Mouse (Mus musculus) lung, embryonic 14.5 days (tissue): ENCODE measurements around the gene Tmem110. TPM values are rescaled to one million over a fixed set of nuclear protein-coding genes. Genes with fewer than 3 reads are reported as not detected.

Experiments used
- ATAC-seq: fragments of 200-750 bp; cut with Nextera tagmentation; 2 replicates; pipeline ENCODE4 v1.8.0; 2017; ENCODE audit warnings: mild to moderate bottlenecking, moderate TSS enrichment, moderate library complexity; ENCODE audit not compliant: insufficient read depth
- DNase-seq: peaks from one replicate; pipeline ENCODE4 v3.0.0-alpha.2; 2015
- H3K27ac ChIP-seq: fragments of 300-500 bp; sonication (generic); 2 replicates; pipeline ENCODE4 v1.5.1; 2014; ENCODE audit warnings: low read depth, mild to moderate bottlenecking, moderate library complexity
- H3K27me3 ChIP-seq: fragments of 300-500 bp; sonication (generic); 2 replicates; pipeline ENCODE4 v1.6.1; 2014; ENCODE audit warnings: low read length, control low read depth; ENCODE audit not compliant: insufficient read depth
- H3K36me3 ChIP-seq: fragments of 300-500 bp; sonication (generic); 2 replicates; pipeline ENCODE4 v1.6.1; 2014; ENCODE audit warnings: control low read depth; ENCODE audit not compliant: insufficient read depth
- H3K4me1 ChIP-seq: fragments of 300-500 bp; sonication (generic); 2 replicates; pipeline ENCODE4 v1.6.1; 2014; ENCODE audit warnings: antibody characterized with exemption, control low read depth; ENCODE audit not compliant: insufficient read depth
- H3K4me2 ChIP-seq: fragments of 300-500 bp; sonication (generic); 2 replicates; pipeline ENCODE4 v1.6.1; 2014; ENCODE audit warnings: mild to moderate bottlenecking
- H3K4me3 ChIP-seq: fragments of 300-500 bp; sonication (generic); 2 replicates; pipeline ENCODE4 v1.5.1; 2014; ENCODE audit warnings: low read depth, low read length
- H3K9ac ChIP-seq: fragments of 300-500 bp; sonication (generic); 2 replicates; pipeline ENCODE4 v1.6.1; 2014
- H3K9me3 ChIP-seq: fragments of 300-500 bp; sonication (generic); 2 replicates; pipeline ENCODE4 v1.6.1; 2016; ENCODE audit warnings: low read depth, low read length, control low read depth
- CTCF ChIP-seq: IDR thresholded peaks from 2 replicates; pipeline ENCODE4 v1.5.1; 2016; ENCODE audit warnings: antibody characterized with exemption, low read depth
- WGBS: fragments of 180-500 bp; shearing (Covaris S2); extraction: QIAGEN DNeasy Blood & Tissue Kit; methylation state at CpG from one replicate; pipeline ENCODE4 v1.1.7; 2014; 5-methylcytosine and 5-hydroxymethylcytosine counted together
- polyA plus RNA-seq: library from polyadenylated mRNA; unstranded; fragments of >200 nt; fragmentation: Nextera tagmentation; extraction: Ambion mirVana; gene quantifications from 2 replicates; pipeline ENCODE4 v1.2.1, GENCODE M21; 2014

Tmem110 gene
- polyA plus RNA-seq, 1 experiment from 2014 or later: 33.7 TPM

DNA sequence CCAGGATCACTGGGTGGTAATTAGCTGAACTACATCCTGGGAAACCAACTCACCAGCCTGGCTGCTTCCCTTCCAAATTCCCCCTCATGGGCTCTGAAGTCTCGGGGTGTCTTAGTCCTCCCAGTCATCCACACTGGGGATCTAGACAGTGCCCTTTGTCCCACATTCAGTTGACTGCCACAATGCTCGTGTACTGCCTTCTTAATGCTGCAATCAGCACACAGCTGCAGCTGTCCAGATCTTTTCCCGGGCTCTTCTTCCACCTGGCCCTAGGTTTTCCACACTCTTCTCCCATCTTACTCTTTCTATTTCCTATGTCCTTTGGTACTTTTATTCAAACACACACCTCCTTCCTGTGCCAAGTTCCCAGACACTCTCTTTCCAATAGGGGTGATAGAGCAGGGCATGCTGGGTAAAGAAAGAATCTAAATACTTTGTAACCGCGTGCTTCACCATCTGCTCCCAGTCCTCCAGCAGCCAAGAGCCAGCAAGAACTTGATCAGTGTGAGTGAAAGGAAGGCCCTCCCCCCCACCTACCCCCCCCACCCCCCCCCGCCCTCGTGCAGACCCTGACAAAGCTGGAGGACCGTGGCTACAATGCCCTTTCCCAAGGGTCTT lies 96.8 kb downstream of the Tmem110 start:
- ATAC-seq (peak; percentile 68; the same call in 1 of the 2 replicates), DNase-seq (no peak)
- Histone ChIP-seq H3K4me2 (no peak overlapping the region), H3K4me1 (peaks cover 4% of the 10 kb centered on the region; the same call in 1 of the 2 replicates), H3K36me3 (no peaks in the 10 kb centered on the region), H3K4me3 (no peak overlapping the region), H3K27me3 (no peaks in the 10 kb centered on the region), H3K9me3 (no peaks in the 10 kb centered on the region), H3K9ac (no peak overlapping the region), H3K27ac (0 out of 2 replicates have a peak overlapping the region, but pooled peaks have one; percentile 33)
- WGBS: 38% methylated on average over 8 of the region's 8 CpGs
- no peak for TF ChIP-seq CTCF

DNA sequence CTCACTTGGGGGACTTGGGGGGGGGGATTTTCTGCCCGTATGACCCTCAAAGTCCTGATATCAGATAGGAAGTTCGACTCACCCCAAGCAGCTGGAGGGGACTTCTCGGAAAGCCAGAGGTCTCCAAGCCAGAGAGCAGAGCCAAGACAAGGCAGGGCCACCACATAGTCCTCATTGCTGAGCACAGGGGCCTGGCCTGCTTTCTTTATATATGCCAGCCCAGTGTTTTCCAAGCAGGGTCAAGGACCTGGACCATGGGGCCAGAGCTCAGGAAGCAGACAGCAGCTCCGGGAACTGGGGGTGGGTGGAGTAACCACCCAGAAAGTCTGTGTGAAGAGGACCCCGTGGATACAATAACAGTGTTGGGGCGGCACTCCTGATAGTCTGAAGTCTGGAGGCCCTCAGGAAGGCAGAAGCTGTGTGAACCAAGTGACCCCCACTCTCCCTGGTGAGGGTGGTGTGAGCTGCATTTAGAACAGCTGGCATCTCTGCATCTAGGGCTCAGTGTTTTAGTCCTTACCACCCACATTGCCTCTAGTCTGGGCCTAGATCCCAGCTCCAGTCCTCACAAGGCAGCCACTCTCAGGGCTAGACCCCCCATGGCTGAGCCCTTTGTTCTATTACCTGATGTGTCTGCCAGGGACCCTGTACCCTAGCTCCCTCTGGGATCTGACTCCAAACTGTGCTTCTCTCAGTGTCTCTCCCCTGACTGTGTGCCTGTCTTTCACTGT lies 98.2 kb downstream of the Tmem110 start, which contains the start of gene Itih3:
Gene Itih3, minus strand, starts transcription at position 386 of the 731 bp plus-strand sequence.
- ATAC-seq: peak; percentile 33; the same call in 1 of the 2 replicates
- H3K9ac ChIP-seq: no peak within 1 kb of the TSS

DNA sequence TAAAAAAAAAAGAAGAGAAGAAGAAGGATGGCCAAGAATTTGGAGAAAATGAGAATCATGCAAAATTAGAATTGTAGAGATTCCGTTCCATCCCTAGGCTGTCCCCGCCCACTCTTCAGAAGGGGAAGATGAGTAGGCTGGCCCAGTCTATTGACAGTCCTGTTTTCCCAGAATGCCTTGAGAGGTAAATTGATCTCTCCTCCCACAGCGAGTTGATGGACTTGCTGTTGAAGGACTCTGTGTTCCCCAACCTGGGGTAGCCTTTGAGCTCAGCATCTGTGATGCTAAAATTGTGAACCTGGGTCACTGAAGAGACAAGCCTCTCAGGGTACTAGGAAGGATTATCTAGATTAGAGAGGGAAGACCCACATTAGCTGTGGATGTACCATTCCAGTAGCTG lies 100.1 kb downstream of the Tmem110 start:
- H3K36me3 ChIP-seq: no peaks in the 10 kb centered on the region
- H3K9me3 ChIP-seq: no peaks in the 10 kb centered on the region
- ATAC-seq (no peak), DNase-seq (no peak)
- peaks cover 4% of the 10 kb centered on the region; the same call in 1 of the 2 replicates for H3K4me1 ChIP-seq
- H3K4me2 ChIP-seq: no peak overlapping the region
- no peak overlapping the region for H3K9ac ChIP-seq
- no peaks in the 10 kb centered on the region for H3K27me3 ChIP-seq
- WGBS: 89% methylated on average over 3 of the region's 3 CpGs
- H3K4me3 ChIP-seq: no peak overlapping the region
- H3K27ac ChIP-seq: no peak overlapping the region
- no peak for TF ChIP-seq CTCF

More for the DNA sequence above, 98.2 kb downstream of the Tmem110 start, which contains the start of gene Itih3:
- peak within 1 kb of the TSS; percentile 33; the same call in 1 of the 2 replicates for H3K27ac ChIP-seq
- no peaks in the 10 kb centered on the region for H3K9me3 ChIP-seq
- no peak within 1 kb of the TSS for H3K4me3 ChIP-seq
- peaks cover 4% of the 10 kb centered on the region; the same call in 1 of the 2 replicates for H3K4me1 ChIP-seq
- no peak for DNase-seq
- H3K36me3 ChIP-seq: no peaks in the 10 kb centered on the region
- no peaks in the 10 kb centered on the region for H3K27me3 ChIP-seq
- TF ChIP-seq CTCF: no peak
- 34% methylated on average over 6 of the region's 6 CpGs for WGBS
- H3K4me2 ChIP-seq: no peak within 1 kb of the TSS

Other genes with a start within 250 kb of the Tmem110 start
- 48.9 and 54.0 TPM in 2 replicates for gene Prkcd, start 199.4 kb upstream of the Tmem110 start, polyA plus RNA-seq
- gene Rft1, start 171.2 kb upstream of the Tmem110 start, polyA plus RNA-seq: 16.9 and 18.0 TPM in 2 replicates
- gene Sfmbt1, start 110.7 kb upstream of the Tmem110 start, polyA plus RNA-seq: 14.7 and 15.0 TPM in 2 replicates
- gene Mustn1, start 53.6 kb downstream of the Tmem110 start, polyA plus RNA-seq: 3.8 and 5.1 TPM in 2 replicates
- not detected in 2 replicates for gene Itih4, start 60.9 kb downstream of the Tmem110 start, polyA plus RNA-seq
- 0.31 and 0.71 TPM in 2 replicates for gene Itih3, start 98.2 kb downstream of the Tmem110 start, polyA plus RNA-seq
- not detected in 2 replicates for gene Itih1, start 117.7 kb downstream of the Tmem110 start, polyA plus RNA-seq
- gene Nek4, start 125.8 kb downstream of the Tmem110 start, polyA plus RNA-seq: 11.9 and 12.3 TPM in 2 replicates
- 69.1 and 69.6 TPM in 2 replicates for gene Glt8d1, start 175.8 kb downstream of the Tmem110 start, polyA plus RNA-seq
- gene Spcs1, start 176.1 kb downstream of the Tmem110 start, polyA plus RNA-seq: 352 and 383 TPM in 2 replicates
- gene Pbrm1, start 193.5 kb downstream of the Tmem110 start, polyA plus RNA-seq: 101 and 110 TPM in 2 replicates
- 126 and 128 TPM in 2 replicates for gene Gnl3, start 193.6 kb downstream of the Tmem110 start, polyA plus RNA-seq